16 mouse cellular contexts compared by ENCODE assay signal in the genomic region with DNA sequence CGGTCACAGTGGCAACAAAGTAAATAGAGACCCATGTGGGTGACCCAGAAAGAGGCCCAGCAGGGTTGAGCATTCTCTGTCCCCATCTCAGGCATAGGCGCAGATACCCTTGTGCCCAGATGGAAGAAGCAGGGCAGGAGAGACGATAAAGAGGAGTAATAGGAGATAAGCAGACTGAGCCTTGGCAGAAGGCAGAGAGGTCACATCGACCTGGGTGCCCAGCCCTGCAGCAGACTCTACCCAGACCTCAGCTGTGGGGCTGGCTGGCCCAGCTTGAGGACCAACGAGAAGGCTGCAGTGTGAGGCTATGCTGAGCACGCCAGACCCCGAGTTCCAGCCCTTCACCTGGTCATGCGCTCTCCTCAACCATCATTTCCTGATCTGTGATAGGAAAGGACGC.
"Had no signal": no experiment of that assay in that cellular context is flagged by ENCODE, and none has a peak within 500 bp of the region (broad histone marks: within the 10 kb centered on the region; RNA-seq: fewer than 3 reads in every experiment).

No protein-coding gene starts in this region.

- DNase-seq: heart, postnatal 10 days; heart, postnatal 14 days; heart, postnatal 36 days; heart, postnatal 4 days; kidney, adult 11 months; kidney, adult 18-20 months; kidney, adult 2 months; kidney, adult 8-10 months; kidney, adult 9 months; kidney, postnatal 10 days; kidney, postnatal 14 days; kidney, postnatal 25 days; kidney, postnatal 36 days; kidney, postnatal 4 days; layer of hippocampus, adult 9-11 months; layer of hippocampus, postnatal 36 days had no signal
